Mouse (Mus musculus): Measurements from ENCODE around the gene Snx25.
A peak's percentile ranks its signal among the peaks of the same experiment; 100 is the strongest.
"Not testable (repeated sequence)": the region's sequence is repeated elsewhere in the genome, so short reads cannot be mapped to it uniquely, and the experiment has no call there.

Gene Snx25

GRCm38 (mm10) chr8:46137336-46137735, 14.6 kb downstream of the Snx25 start:
- DNase-seq (ENCODE audit: low read depth) = no peak

DNA sequence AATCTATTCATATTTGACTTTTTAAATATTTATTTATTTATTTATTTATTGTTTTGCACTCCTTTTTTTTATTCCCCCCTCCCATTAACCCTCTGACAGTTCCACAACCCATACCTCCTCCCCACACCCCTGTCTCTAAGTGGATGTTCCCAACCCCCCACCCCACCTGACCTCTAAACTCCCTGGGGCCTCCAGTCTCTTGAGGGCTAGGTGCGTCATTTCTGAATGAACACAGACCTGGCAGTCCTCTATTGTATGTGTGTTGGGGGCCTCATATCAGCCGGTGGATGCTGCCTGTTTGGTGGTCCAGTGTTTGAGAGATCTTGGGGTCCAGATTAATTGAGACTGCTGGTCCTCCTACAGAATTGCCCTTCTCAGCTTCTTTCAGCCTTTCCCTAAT, 16.4 kb downstream of the Snx25 start:
- not testable (repeated sequence) for DNase-seq (ENCODE audit: low read depth)

- no peak for DNase-seq (ENCODE audit: low read depth)
Measured at GRCm38 (mm10) chr8:46130426-46130825, 21.5 kb downstream of the Snx25 start.

- DNase-seq (ENCODE audit: low read depth) = no peak
Measured at GRCm38 (mm10) chr8:46122498-46122897, 29.5 kb downstream of the Snx25 start.

DNA sequence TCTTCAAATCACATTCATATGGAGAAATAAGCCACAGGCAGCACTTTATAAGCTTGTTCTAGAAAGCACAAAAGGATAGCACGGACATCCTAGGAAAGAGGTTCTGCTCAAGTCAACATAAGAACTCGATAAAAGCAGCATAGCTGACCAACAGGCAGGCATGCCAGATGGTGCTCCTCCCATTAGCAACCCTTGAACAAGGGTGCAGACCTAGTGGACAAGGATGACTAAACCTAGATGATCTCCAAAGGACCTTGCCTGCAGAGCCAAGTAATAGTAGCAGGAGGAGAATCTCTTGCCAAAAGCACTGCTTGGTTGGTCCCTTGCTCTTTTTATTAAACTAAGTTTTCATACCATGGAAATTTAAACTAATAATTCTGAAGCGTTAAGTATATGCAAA, 32.8 kb downstream of the Snx25 start:
- DNase-seq (ENCODE audit: low read depth) = no peak

- no peak for DNase-seq (ENCODE audit: low read depth)
Measured at GRCm38 (mm10) chr8:46117172-46117571, 34.8 kb downstream of the Snx25 start.

DNA sequence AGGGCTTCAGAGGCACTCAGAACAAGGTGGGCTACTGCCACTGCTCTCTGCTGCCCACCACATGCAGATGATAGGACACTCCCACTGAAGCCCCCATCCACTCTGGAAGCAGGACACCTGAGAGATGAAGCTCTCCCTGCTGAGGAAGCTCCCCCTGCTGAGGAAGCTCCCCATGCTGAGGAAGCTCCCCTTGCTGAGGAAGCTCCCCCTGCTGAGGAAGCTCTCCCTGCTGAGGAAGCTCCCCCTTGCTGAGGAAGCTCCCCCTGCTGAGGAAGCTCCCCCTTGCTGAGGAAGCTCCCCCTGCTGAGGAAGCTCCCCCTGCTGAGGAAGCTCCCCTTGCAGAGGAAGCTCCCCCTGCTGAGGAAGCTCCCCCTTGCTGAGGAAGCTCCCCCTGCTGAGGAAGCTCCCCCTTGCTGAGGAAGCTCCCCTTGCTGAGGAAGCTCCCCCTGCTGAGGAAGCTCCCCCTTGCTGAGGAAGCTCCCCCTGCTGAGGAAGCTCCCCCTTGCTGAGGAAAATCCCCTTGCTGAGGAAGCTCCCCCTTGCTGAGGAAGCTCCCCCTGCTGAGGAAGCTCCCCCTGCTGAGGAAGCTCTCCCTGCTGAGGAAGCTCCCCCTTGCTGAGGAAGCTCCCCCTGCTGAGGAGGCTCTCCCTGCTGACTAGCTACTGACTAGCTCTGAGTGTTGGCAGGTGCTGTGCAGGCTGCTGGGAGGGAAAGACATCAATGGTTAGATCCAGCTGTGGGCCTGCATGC, 38.4 kb downstream of the Snx25 start:
- DNase-seq (ENCODE audit: low read depth) = not testable (repeated sequence)

DNA sequence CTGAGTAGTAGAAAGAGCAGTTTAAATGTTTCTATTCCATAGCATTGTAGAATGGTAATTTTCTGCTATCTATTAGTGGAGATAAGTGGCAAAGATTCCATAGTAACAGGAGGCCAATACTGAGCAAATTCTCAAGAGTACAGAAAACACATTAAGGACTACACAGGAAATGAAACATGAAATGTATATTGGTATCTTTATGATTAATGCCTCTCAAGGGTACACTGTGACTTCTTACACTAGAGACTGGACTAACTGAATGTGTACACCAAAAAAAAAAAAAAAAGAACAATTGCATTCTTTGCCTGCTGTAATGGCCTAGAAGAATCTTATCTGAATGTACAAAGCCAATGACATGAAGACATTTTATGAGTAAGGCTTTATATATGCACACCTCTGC, 44.3 kb downstream of the Snx25 start:
- DNase-seq (ENCODE audit: low read depth) = no peak

DNA sequence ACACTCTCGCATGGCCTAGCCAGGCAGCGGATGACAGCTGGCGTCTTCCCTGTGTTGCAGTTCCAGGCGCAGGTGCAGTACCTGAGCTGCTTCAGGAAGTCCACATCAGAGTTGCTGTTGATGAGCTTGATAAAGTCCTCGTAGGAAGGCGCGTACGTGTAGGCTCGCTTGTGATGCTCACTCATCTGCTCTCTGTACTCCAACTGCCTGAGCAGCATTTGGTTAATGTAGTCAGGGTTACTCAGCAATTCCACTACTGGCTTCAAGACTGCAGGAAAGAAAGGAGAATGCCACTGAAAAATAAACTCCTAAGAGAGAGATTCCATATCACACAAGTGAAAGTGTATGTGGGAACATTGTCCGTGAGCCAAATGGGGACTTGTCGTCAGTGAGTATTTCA, 48.5 kb downstream of the Snx25 start:
- no peak for DNase-seq (ENCODE audit: low read depth)

GRCm38 (mm10) chr8:46092667-46093360, 59.1 kb downstream of the Snx25 start:
- DNase-seq (ENCODE audit: low read depth) = peak; percentile 47

- no peak for DNase-seq (ENCODE audit: low read depth)
Measured at GRCm38 (mm10) chr8:46083141-46083540, 68.8 kb downstream of the Snx25 start.

GRCm38 (mm10) chr8:46081030-46081429, 70.9 kb downstream of the Snx25 start:
- no peak for DNase-seq (ENCODE audit: low read depth)

GRCm38 (mm10) chr8:46078866-46079265, 73.1 kb downstream of the Snx25 start:
- DNase-seq (ENCODE audit: low read depth) = no peak

DNA sequence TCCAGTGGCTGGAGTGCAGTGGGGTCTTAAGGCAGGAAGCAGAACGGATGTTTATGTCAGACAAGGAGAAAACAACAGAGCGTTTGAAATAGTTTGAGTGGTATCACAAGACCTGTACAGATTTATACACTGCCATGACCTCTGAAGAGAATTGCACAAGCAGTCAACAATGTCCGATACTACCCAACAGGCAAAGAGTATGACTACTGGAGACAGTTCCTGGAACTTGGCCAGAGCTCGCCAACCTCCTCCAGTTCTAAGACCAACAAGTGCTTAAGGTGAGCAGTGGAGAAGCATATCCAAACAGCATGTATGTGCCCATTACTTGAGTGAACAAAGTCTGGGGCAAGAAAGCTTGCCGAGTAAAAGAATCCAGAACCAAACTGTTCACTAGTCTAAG, 76.7 kb downstream of the Snx25 start:
- no peak for DNase-seq (ENCODE audit: low read depth)

DNA sequence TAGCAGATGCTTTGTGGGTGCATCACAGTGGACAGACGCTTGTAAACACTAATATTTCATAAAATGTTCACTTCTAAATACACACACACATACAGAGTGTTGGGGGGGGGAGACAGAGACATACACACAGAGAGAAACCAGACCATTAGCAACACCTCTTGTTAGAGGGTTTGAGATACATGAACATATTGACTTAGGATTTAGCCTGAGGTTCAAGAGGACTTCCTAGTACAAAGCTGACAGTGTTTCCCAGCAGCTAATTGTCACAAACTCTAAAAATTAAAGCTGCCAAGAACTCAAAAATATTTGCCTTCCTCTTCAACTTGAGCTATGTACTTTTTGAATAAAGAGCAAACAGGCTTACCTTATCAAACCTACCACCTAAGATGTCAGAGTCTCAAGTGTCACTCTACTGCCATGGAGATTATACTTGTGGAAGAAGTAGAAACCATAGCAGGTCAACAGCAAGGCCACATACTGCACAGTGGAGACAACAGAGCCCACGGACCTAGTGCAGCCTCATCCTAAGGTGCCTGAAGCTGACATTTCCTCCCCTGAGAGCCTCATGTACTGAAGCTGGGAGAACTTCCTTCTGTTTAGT, 78.3 kb downstream of the Snx25 start:
- no peak for DNase-seq (ENCODE audit: low read depth)

- no peak for DNase-seq (ENCODE audit: low read depth)
Measured at GRCm38 (mm10) chr8:46072798-46073197, 79.2 kb downstream of the Snx25 start.

DNA sequence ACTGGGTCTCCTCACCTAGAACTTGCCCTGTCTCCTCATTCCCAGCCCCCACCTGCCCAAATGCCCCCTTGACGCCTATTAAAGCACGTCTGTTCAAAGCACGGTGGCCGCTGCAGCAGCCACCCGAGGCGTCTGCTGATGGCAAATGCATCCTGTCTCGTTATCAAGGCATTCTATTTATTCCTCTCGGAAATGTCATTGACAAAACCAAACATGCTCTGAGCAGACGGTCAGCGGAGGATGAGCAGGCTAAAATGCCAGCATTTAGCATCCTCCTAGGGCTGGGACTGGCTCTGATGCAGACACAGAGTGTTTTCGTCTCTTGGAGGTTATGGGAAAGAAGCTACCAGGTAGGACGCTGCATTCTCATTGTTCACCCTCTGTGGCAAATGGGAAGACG, 111.7 kb downstream of the Snx25 start:
- no peak for DNase-seq (ENCODE audit: low read depth)

DNA sequence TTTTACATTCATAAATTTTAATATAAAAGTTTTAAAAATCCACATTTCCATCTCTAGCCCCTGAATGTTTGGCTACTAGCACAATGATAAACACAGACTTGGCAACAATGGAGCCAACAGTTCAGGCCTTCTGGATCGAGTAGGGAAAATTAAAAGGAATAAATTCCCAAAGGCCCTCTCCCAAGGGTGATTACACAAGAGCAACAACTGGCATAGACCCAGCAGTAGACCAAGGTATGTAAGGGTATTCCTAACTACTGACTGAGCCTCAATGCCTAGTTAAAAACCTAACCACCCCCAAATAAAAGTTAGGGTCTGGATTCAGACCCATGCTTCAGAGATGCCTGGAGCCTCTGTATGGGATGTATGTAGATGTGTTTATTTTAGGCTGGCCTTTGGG, 112.3 kb downstream of the Snx25 start:
- no peak for DNase-seq (ENCODE audit: low read depth)

GRCm38 (mm10) chr8:46036217-46036616, 115.7 kb downstream of the Snx25 start:
- DNase-seq (ENCODE audit: low read depth) = no peak

DNA sequence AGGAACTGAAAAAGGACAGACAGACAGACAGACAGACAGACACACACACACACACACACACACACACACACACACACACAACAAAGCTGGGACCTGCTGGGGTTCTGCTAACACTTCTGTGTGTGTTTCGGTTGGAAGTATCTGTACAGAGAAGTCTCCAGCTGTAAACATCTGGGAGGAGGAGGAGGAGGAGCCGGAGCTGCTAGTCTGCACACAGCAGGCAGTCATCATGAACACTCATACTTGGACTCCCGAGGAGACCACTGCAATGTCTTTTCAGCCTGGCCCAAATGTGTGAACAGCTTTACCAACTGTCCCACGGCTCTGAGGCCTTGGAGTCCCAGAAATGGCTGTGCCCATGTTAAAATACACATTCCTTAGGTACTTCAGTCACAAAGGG, 127.6 kb downstream of the Snx25 start:
- DNase-seq (ENCODE audit: low read depth) = no peak

GRCm38 (mm10) chr8:46022758-46023157, 129.2 kb downstream of the Snx25 start:
- DNase-seq (ENCODE audit: low read depth) = no peak

DNA sequence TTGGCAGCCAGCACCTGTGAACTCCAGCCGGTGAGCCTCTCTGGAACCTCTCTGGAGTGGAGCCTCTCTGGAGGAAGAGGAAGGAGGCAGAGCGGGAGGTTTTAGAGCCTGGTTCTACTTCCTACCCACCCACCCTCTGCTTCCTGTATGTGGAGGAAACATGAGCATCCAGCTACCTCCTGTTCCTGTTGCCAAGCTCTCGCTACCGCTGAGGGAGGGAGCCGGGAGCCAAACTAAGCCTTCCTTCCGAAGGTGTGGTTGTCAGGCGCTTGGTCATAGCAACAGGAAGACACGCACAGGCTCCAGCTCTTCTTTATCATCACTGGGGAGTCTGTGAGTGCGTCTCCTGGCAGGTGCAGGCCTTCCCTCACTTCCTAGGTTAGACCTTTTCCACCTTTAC, 129.8 kb downstream of the Snx25 start:
- DNase-seq (ENCODE audit: low read depth) = no peak
